Mouse (Mus musculus) kidney, embryonic 14.5 days (tissue): Measurements from ENCODE around the gene Foxs1. TPM values are rescaled to one million over a fixed set of nuclear protein-coding genes. Genes with fewer than 3 reads are reported as not detected.

Experiments used
- ATAC-seq: fragments of 200-750 bp; cut with Nextera tagmentation; 2 replicates; pipeline ENCODE4 v1.8.0; 2017; ENCODE audit warnings: moderate number of reproducible peaks, mild to moderate bottlenecking, moderate TSS enrichment, moderate library complexity; ENCODE audit not compliant: low FRiP score, low TSS enrichment
- H3K27ac ChIP-seq: fragments of 300-500 bp; sonication (generic); 2 replicates; pipeline ENCODE4 v1.5.1; 2014; ENCODE audit warnings: low read depth, mild to moderate bottlenecking, low read length, moderate library complexity, mixed read lengths
- H3K27me3 ChIP-seq: fragments of 300-500 bp; sonication (generic); 2 replicates; pipeline ENCODE4 v1.6.1; 2014; ENCODE audit warnings: mild to moderate bottlenecking, low read length; ENCODE audit not compliant: control insufficient read depth, insufficient read depth
- H3K36me3 ChIP-seq: fragments of 300-500 bp; sonication (generic); 2 replicates; pipeline ENCODE4 v1.6.1; 2014; ENCODE audit warnings: low read length, mixed read lengths; ENCODE audit not compliant: control insufficient read depth, insufficient read depth
- H3K4me1 ChIP-seq: fragments of 300-500 bp; sonication (generic); 2 replicates; pipeline ENCODE4 v1.6.1; 2014; ENCODE audit warnings: low read length, mixed read lengths; ENCODE audit not compliant: control insufficient read depth, insufficient read depth
- H3K4me2 ChIP-seq: fragments of 300-500 bp; sonication (generic); replicated peaks from 2 replicates; pipeline ENCODE4 v1.6.1; 2014; ENCODE audit warnings: low read depth, mild to moderate bottlenecking, low read length
- H3K4me3 ChIP-seq: fragments of 300-500 bp; sonication (generic); 2 replicates; pipeline ENCODE4 v1.5.1; 2014; ENCODE audit warnings: mild to moderate bottlenecking, low read length
- H3K9ac ChIP-seq: fragments of 300-500 bp; sonication (generic); 2 replicates; pipeline ENCODE4 v1.6.1; 2014; ENCODE audit warnings: low read depth, mild to moderate bottlenecking, low read length, moderate library complexity
- H3K9me3 ChIP-seq: fragments of 300-500 bp; sonication (generic); 2 replicates; pipeline ENCODE4 v1.6.1; 2016; ENCODE audit warnings: low read length; ENCODE audit not compliant: control insufficient read depth
- WGBS: fragments of 180-500 bp; shearing (Covaris S2); extraction: QIAGEN DNeasy Blood & Tissue Kit; methylation state at CpG from one replicate; pipeline ENCODE4 v1.1.7; 2014; 5-methylcytosine and 5-hydroxymethylcytosine counted together
- polyA plus RNA-seq: library from polyadenylated mRNA; unstranded; fragments of >200 nt; fragmentation: Nextera tagmentation; extraction: Ambion mirVana; gene quantifications from 2 replicates; pipeline ENCODE4 v1.2.1, GENCODE M21; 2014

Foxs1 gene
- polyA plus RNA-seq, 1 experiment from 2014 or later: 4.4 TPM

- no peaks in the 10 kb centered on the region for H3K27me3 ChIP-seq
- H3K27ac ChIP-seq: no peak overlapping the region
- peaks cover 46% of the 10 kb centered on the region for H3K4me1 ChIP-seq
- ATAC-seq: peak; percentile 50
- H3K9me3 ChIP-seq: no peaks in the 10 kb centered on the region
- no peak overlapping the region for H3K4me3 ChIP-seq
- no peak overlapping the region for H3K9ac ChIP-seq
- H3K36me3 ChIP-seq: no peaks in the 10 kb centered on the region
- WGBS: 36% methylated on average over 8 of the region's 8 CpGs
- H3K4me2 ChIP-seq: no peak overlapping the region
Measured at GRCm38 (mm10) chr2:152924128-152924527, 8.9 kb downstream of the Foxs1 start.

DNA sequence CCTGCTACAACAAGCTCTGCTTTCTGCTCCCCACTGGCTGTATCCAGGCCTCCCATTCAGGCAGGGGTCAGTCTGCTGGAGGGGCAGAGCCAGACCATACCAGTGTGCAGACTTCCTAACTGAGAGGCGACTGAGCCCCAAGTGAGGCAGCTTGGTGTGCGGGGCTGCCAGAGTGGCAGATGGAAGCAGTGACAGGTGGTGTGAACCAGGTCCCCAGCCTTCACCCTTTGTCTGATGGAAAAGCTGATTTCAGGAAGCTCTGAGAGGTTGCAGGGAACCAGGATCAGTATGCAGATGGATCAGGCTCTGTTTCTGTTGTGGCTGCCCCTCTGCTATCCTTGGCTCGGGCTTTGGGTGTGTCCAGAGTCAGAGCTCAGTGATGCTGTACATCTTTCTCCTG lies 9.4 kb downstream of the Foxs1 start:
- Histone ChIP-seq H3K27me3 (no peaks in the 10 kb centered on the region), H3K9ac (no peak overlapping the region), H3K4me2 (no peak overlapping the region), H3K4me3 (no peak overlapping the region), H3K4me1 (peaks cover 44% of the 10 kb centered on the region), H3K27ac (0 out of 2 replicates have a peak overlapping the region, but pooled peaks have one; percentile 32), H3K36me3 (no peaks in the 10 kb centered on the region), H3K9me3 (no peaks in the 10 kb centered on the region)
- ATAC-seq: no peak
- 73% methylated on average over 3 of the region's 3 CpGs for WGBS

GRCm38 (mm10) chr2:152922376-152922775 lies 10.6 kb downstream of the Foxs1 start:
- 36% methylated on average over 7 of the region's 7 CpGs for WGBS
- Histone ChIP-seq H3K36me3 (no peaks in the 10 kb centered on the region), H3K9me3 (no peaks in the 10 kb centered on the region), H3K27me3 (no peaks in the 10 kb centered on the region), H3K4me2 (no peak overlapping the region), H3K9ac (no peak overlapping the region), H3K27ac (no peak overlapping the region), H3K4me1 (peaks cover 37% of the 10 kb centered on the region), H3K4me3 (no peak overlapping the region)
- no peak for ATAC-seq

DNA sequence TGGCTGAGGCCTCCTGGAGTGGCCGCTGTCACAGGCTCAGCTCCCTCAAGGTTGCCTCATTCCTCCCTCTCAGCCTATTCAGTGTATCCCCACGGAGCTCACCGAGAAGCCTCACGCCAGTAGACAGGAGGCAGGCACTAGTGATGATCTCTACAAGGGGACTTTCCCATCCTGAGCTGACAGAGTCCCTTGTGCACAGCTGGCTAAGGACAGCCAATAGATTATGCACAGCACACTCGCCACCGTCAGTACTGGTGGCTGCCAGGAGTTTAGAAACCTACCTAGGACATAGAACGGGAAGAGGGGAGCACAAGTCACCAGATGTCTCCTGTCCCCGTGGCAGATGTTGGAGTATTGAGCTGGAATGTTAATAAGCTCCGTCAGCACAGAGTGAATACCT lies 15.3 kb downstream of the Foxs1 start:
- Histone ChIP-seq H3K4me1 (peaks cover 17% of the 10 kb centered on the region), H3K9me3 (no peaks in the 10 kb centered on the region), H3K4me3 (no peak overlapping the region), H3K4me2 (no peak overlapping the region), H3K36me3 (no peaks in the 10 kb centered on the region), H3K9ac (no peak overlapping the region), H3K27me3 (peaks cover 7% of the 10 kb centered on the region), H3K27ac (no peak overlapping the region)
- no peak for ATAC-seq
- 50% methylated on average over 9 of the region's 9 CpGs for WGBS

- H3K36me3 ChIP-seq: no peaks in the 10 kb centered on the region
- no peaks in the 10 kb centered on the region for H3K9me3 ChIP-seq
- H3K27me3 ChIP-seq: peaks cover 14% of the 10 kb centered on the region
- peaks cover 17% of the 10 kb centered on the region for H3K4me1 ChIP-seq
- ATAC-seq: no peak
- no peak overlapping the region for H3K4me3 ChIP-seq
- 53% methylated on average over 5 of the region's 5 CpGs for WGBS
- no peak overlapping the region for H3K27ac ChIP-seq
- H3K4me2 ChIP-seq: no peak overlapping the region
- no peak overlapping the region for H3K9ac ChIP-seq
Measured at GRCm38 (mm10) chr2:152916111-152916510, 16.9 kb downstream of the Foxs1 start.

- H3K4me1 ChIP-seq: peaks cover 17% of the 10 kb centered on the region
- no peak overlapping the region for H3K27ac ChIP-seq
- H3K27me3 ChIP-seq: peaks cover 15% of the 10 kb centered on the region
- no peak overlapping the region for H3K4me2 ChIP-seq
- no peaks in the 10 kb centered on the region for H3K36me3 ChIP-seq
- no peaks in the 10 kb centered on the region for H3K9me3 ChIP-seq
- no peak for ATAC-seq
- H3K9ac ChIP-seq: no peak overlapping the region
- no peak overlapping the region for H3K4me3 ChIP-seq
- WGBS: 76% methylated on average over 4 of the region's 4 CpGs
Measured at GRCm38 (mm10) chr2:152915453-152915852, 17.6 kb downstream of the Foxs1 start.

GRCm38 (mm10) chr2:152914310-152915120 lies 18.5 kb downstream of the Foxs1 start:
- Histone ChIP-seq H3K36me3 (no peaks in the 10 kb centered on the region), H3K9ac (no peak overlapping the region), H3K9me3 (no peaks in the 10 kb centered on the region), H3K4me3 (no peak overlapping the region), H3K4me2 (peak overlapping the region; percentile 34), H3K27me3 (peaks cover 16% of the 10 kb centered on the region), H3K27ac (no peak overlapping the region), H3K4me1 (peaks cover 17% of the 10 kb centered on the region)
- ATAC-seq: peak; percentile 60
- WGBS: 2% methylated on average over 17 of the region's 18 CpGs

DNA sequence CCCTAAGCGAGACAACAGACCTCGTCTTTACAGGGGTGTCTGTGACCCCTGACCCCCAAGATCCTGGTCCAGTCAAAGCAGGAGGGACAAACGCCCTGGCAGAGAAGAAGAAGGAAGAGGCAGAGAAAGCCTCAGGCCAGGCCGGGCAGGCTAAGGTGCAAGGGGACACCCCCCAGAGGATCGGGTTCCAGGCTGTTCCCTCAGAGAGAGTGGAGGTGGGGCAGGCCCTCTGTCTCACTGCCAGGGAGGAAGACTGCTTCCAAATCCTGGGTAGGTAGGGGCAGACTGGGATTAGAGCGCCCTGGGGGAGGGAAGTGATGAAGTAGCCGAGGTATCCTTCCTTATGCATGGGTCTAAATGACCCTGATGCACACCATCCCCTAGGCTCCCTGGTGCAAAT lies 19.5 kb downstream of the Foxs1 start:
- no peak overlapping the region for H3K9ac ChIP-seq
- H3K27me3 ChIP-seq: peaks cover 16% of the 10 kb centered on the region
- peaks cover 13% of the 10 kb centered on the region for H3K4me1 ChIP-seq
- ATAC-seq: no peak
- no peak overlapping the region for H3K27ac ChIP-seq
- no peaks in the 10 kb centered on the region for H3K9me3 ChIP-seq
- WGBS: 23% methylated on average over 7 of the region's 7 CpGs
- no peaks in the 10 kb centered on the region for H3K36me3 ChIP-seq
- H3K4me2 ChIP-seq: no peak overlapping the region
- no peak overlapping the region for H3K4me3 ChIP-seq

GRCm38 (mm10) chr2:152911432-152911831 lies 21.6 kb downstream of the Foxs1 start:
- Histone ChIP-seq H3K27me3 (peaks cover 16% of the 10 kb centered on the region), H3K4me3 (no peak overlapping the region), H3K4me1 (peaks cover 13% of the 10 kb centered on the region), H3K9me3 (no peaks in the 10 kb centered on the region), H3K4me2 (no peak overlapping the region), H3K27ac (no peak overlapping the region), H3K9ac (no peak overlapping the region), H3K36me3 (no peaks in the 10 kb centered on the region)
- 30% methylated on average over 6 of the region's 6 CpGs for WGBS
- ATAC-seq: no peak
